Mouse (Mus musculus): ENCODE data around the gene Uty. TPM values are rescaled to one million over a fixed set of nuclear protein-coding genes. Genes with fewer than 3 reads are reported as not detected.

The Uty gene
- polyA plus RNA-seq, 1 experiment from 2014 or later: 11.3 TPM

Other genes with a start within 250 kb of the Uty start
- gene Eif2s3y, start 235.2 kb downstream of the Uty start, polyA plus RNA-seq (2016; fragmentation: Nextera tagmentation; extraction: Ambion mirVana): 33.0 and 35.9 TPM in 2 replicates
- gene Ddx3y, start 40.9 kb upstream of the Uty start, polyA plus RNA-seq (2016; fragmentation: Nextera tagmentation; extraction: Ambion mirVana): 19.4 and 20.8 TPM in 2 replicates
- not detected in 2 replicates for gene Usp9y, start 214.0 kb upstream of the Uty start, polyA plus RNA-seq (2016; fragmentation: Nextera tagmentation; extraction: Ambion mirVana)

Measured in heart, embryonic 12.5 days (tissue).